Mouse (Mus musculus): ENCODE results near the gene Akap8l. TPM values are rescaled to one million over a fixed set of nuclear protein-coding genes. Genes with fewer than 3 reads are reported as not detected.

Gene Akap8l
- polyA plus RNA-seq, 1 experiment from 2014 or later, result 93.1 TPM

DNA sequence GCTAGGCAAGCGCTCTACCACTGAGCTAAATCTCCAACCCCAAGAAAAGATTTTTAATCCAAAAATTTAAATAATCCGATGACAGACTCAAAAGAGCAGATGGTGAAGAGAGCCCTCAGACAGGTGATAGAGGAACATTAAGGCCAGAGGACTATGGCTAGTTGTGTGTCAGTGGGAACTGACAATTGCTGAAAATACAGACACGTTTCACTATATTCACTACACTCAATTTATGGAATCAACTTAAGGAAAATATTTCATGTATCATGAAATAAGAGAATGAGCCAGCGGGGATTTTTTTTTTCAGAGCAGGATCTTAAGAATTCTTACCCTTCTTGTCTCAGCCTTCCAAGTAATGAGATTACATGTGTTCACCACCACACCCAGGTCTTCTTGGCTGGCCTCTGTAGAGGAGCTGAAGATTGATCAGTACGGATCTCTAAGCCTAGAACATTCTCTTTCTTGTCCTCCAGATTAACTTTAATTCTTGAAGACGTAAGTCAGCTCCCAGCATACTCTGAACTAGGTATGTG lies 65.2 kb downstream of the Akap8l start:
- ChIA-PET CTCF (interaction anchor here (1.6 kb wide), 1 partner anchor 75 kb away, joined by 7 read pairs; no protein-coding TSS in a partner anchor), POLR2A (interaction anchor here (0.6 to 1.2 kb wide), 3 partner anchors 13 to 907 kb away, joined by 3 to 4 read pairs (median 4); no protein-coding TSS in a partner anchor)
- H3K27me3 ChIP-seq, result no peaks in the 10 kb centered on the region
- in situ Hi-C loops (cut with MboI; ENCODE audit: low pct_unique_long_range_greater_than_20kb), result no loop called here
- DNase-seq (ENCODE audit: low read depth, low spot score) (no peak), ATAC-seq (no peak)
- TF ChIP-seq CTCF (IDR thresholded peaks at IDR 0.05), result no peak

DNA sequence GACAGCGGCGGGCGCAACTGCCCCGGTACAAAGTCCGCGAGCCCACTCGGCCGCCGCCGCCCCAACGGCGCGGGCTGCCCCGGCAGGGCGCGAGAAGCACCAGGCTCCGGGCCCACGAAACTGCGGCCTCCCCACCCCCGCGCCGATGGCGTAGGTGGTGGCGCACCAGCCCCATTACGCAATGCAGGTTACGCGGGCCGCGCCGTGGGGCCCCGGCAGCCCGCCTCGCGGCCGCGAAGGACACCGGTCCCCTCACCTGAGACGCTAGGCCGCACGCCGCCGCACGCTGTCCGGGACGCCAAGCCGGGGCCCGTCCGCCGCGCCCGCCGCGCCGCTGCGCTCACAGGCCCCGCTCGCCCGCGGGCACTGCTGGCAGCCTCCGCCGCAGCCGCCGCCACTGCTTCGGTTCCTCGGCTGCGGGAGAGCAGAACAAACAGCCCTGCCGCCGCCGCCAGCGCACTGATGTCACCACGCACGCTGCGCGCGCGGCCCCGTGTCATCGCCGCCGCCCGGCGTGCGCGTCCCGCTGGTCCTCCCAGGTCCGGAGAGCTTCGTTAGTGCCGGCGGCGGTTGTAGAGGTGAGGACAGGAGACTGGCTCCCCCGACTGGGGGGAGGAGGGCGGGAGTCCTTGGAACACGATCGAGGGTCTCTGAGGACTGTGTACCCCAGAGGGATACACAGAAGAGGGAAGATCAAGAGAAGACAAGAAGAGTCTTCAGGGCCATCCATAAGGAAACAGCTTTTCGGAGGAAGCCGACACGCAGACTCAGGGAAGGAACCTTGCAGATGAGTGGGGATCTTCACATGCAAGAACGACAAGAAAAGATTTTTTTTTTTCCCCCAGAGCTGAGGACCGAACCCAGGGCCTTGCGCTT lies 65.9 kb downstream of the Akap8l start, which contains the start of gene Brd4:
Gene Brd4 (minus strand): TSS at position 461 of the 876 bp plus-strand sequence.
- in situ Hi-C loops (cut with MboI; ENCODE audit: low pct_unique_long_range_greater_than_20kb), result no loop called here
- H3K27me3 ChIP-seq, result no peaks in the 10 kb centered on the region
- no peak for DNase-seq (ENCODE audit: low read depth, low spot score)
- ChIA-PET POLR2A (interaction anchor here (0.6 to 1.2 kb wide), 5 partner anchors 9 to 906 kb away, joined by 3 to 4 read pairs (median 3); no protein-coding TSS in a partner anchor), CTCF (interaction anchor here (1.6 kb wide), 1 partner anchor 75 kb away, joined by 7 read pairs; no protein-coding TSS in a partner anchor)
- no peak for TF ChIP-seq CTCF (IDR thresholded peaks at IDR 0.05)
- ATAC-seq, result peak; percentile 64

DNA sequence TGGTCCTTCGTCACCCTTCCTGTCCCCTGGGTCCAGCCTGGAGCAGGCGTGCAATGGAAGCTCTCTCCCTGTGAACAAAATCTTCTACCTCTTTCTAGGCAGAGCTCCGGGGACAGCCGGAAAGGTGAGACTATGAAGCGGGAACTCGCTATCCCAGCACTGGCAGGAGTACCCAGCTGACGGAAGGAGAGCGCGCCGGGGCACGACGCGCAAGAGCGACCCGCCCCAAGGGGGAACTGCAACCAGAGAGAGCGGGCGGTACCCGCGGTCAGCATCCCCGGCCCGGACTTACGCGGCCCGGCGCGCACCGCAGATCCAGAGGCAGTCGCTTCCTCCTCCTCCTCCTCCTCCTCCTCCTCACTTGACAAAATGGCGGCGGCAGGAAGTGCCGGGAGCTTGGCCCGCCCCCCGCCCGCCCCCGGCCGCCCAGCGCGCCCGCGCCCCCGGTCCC lies 66.6 kb downstream of the Akap8l start:
- DNase-seq (ENCODE audit: low read depth, low spot score) (no peak), ATAC-seq (peak; percentile 66)
- in situ Hi-C loops (cut with MboI; ENCODE audit: low pct_unique_long_range_greater_than_20kb), result no loop called here
- no peaks in the 10 kb centered on the region for H3K27me3 ChIP-seq
- CTCF ChIA-PET, result interaction anchor here (1.6 kb wide), 1 partner anchor 74 kb away, joined by 7 read pairs; no protein-coding TSS in a partner anchor
- POLR2A ChIA-PET, result interaction anchor here (0.6 to 0.9 kb wide), 2 partner anchors 9 to 207 kb away, joined by 3 read pairs; no protein-coding TSS in a partner anchor
- no peak for TF ChIP-seq CTCF (IDR thresholded peaks at IDR 0.05)

DNA sequence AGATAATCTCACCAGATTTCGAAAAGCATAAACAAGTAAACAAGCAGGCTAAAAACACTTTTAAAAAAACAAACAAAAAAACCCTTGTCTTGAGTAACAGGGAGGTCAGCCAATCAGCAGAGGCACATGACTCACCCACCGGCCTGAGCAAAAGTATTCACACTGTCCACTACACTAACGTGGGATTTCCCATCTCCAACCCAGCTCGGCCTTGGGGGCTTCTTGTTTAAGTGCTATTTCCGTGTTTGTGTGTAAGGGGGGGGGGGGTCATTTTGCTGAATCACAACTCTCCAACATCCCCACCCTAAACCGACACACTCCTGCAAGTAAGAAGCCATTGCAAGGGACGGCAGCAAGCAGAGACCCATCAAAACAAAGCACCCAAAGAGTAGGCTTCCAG lies 67.1 kb downstream of the Akap8l start:
- ATAC-seq (no peak), DNase-seq (ENCODE audit: low read depth, low spot score) (no peak)
- CTCF ChIA-PET, result interaction anchor here (1.6 kb wide), 1 partner anchor 73 kb away, joined by 7 read pairs; no protein-coding TSS in a partner anchor
- no peaks in the 10 kb centered on the region for H3K27me3 ChIP-seq
- in situ Hi-C loops (cut with MboI; ENCODE audit: low pct_unique_long_range_greater_than_20kb), result no loop called here
- POLR2A ChIA-PET, result interaction anchor here (0.7 kb wide), 1 partner anchor 51 kb away, joined by 3 read pairs; no protein-coding TSS in a partner anchor
- TF ChIP-seq CTCF (IDR thresholded peaks at IDR 0.05), result no peak

DNA sequence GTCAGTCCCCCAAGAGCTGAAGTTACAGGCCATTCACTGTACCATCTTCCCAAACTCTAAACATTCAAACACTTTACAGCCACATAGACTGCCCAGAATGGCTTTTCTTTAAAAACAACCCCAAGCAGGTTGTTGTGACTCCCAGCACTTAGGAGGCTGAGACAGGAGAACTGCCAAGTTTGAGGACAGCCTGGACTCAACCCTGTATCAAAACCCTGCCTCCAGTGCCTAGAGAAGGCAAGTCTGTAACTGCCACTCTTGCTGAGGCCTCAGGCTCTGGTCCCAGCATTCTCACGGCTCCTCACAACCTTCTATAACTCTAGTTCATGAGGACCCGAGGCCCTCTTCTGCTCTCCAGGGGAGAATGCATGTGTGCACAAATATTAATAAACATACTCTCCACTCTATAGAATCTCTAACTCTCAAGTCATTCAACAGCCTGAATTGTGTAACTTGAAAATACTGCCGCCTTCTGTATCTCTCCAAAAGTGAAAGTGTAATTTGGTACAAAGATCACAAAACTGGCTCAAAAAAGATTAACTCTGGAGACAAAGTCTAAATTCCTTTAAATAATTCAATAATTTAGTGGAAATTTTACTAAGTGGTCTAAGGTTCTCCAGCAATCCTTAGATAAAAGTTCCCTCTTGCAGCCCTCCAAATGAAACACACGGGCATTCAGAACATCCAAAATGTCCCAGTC lies 68.6 kb downstream of the Akap8l start:
- no peak for ATAC-seq
- no peaks in the 10 kb centered on the region for H3K27me3 ChIP-seq
- DNase-seq (ENCODE audit: low read depth, low spot score), result no peak
- ChIA-PET CTCF (no interaction called here), POLR2A (interaction anchor here (0.9 kb wide), 1 partner anchor 10 kb away, joined by 3 read pairs; no protein-coding TSS in a partner anchor)
- TF ChIP-seq CTCF (IDR thresholded peaks at IDR 0.05), result no peak
- in situ Hi-C loops (cut with MboI; ENCODE audit: low pct_unique_long_range_greater_than_20kb), result no loop called here

DNA sequence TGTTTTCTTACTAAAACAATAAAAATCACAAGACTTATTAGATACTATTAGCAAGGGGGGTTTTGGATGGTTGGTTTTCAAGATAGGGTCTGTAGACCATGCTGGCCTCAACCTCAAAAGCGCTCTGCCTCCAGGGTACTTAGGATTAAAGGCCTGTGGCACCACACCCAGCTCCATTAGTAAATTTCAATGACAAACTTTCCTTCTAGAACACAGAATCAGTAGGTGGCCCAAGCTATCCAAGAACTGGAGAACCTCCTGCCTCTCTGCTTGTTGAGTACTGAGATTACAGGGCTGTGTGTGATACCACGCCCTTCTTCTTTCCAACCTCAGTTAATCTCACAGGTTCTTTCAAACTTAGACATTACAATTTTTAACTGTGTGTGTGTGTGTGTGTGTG lies 69.3 kb downstream of the Akap8l start:
- CTCF ChIA-PET, result no interaction called here
- no peak for TF ChIP-seq CTCF (IDR thresholded peaks at IDR 0.05)
- H3K27me3 ChIP-seq, result no peaks in the 10 kb centered on the region
- ATAC-seq (no peak), DNase-seq (ENCODE audit: low read depth, low spot score) (no peak)
- POLR2A ChIA-PET, result interaction anchor here (0.6 to 0.9 kb wide), 2 partner anchors 9 to 15 kb away, joined by 3 to 4 read pairs; no protein-coding TSS in a partner anchor
- in situ Hi-C loops (cut with MboI; ENCODE audit: low pct_unique_long_range_greater_than_20kb), result no loop called here

DNA sequence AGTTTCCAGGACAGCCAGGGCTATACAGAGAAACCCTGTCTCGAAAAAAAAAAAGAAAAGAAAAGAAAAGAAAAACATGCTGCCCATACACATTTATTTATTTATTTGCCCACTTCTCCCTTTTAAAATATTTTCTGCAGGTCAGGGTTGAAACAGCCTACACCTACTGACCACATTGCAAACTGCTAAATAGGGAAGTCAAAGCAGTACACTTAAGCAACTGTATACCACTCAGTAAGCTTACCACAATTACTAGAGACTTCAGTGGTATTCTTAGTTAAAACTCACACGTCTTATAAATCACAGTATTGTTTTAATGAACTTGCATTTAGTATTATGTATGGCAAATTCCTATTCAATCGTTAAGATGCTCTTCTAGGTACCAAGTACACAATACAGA lies 69.8 kb downstream of the Akap8l start:
- ATAC-seq (no peak), DNase-seq (ENCODE audit: low read depth, low spot score) (no peak)
- no peaks in the 10 kb centered on the region for H3K27me3 ChIP-seq
- in situ Hi-C loops (cut with MboI; ENCODE audit: low pct_unique_long_range_greater_than_20kb), result no loop called here
- ChIA-PET POLR2A (interaction anchor here (0.6 kb wide), 1 partner anchor 14 kb away, joined by 4 read pairs; no protein-coding TSS in a partner anchor), CTCF (no interaction called here)
- no peak for TF ChIP-seq CTCF (IDR thresholded peaks at IDR 0.05)

DNA sequence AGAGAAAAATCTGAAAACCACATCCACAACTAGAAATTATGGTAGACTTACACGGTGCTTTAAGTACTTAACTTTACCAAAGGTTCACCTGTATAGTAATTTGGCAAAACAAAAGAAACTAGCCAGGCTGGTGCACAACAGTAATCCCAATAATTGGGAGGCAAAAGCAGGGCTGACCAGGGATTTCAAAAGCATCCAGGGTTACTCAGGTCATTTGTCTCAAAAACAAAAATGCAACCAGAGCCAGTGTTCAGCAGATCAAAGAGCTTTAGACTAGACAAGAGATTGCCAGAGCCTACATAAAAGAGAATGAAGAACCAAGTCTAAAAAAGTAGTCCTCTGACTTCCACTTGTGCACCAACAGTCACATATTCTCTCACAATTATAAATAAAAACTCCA lies 73.2 kb downstream of the Akap8l start:
- ATAC-seq (no peak), DNase-seq (ENCODE audit: low read depth, low spot score) (no peak)
- POLR2A ChIA-PET, result no interaction called here
- TF ChIP-seq CTCF (IDR thresholded peaks at IDR 0.05), result no peak
- no peaks in the 10 kb centered on the region for H3K27me3 ChIP-seq
- CTCF ChIA-PET, result no interaction called here
- in situ Hi-C loops (cut with MboI; ENCODE audit: low pct_unique_long_range_greater_than_20kb), result no loop called here

DNA sequence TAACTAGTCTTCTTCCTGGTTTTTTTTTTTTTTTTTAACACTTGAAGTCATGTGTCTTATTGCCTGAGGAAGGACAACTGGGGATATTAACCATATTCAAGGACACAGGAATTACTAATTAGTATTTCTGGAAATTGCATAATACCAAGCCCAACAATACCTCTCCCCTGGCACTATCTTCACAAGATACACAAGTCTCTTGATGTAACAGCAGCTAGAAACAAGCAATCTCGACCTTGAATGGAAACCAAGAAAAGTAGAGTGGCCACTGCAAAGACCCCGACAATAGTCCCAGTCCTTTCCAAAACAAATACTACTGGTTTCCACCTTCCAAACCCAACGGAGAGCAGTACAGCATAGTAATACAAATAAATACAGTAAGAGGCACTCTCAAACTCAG lies 74.8 kb downstream of the Akap8l start:
- no peak for TF ChIP-seq CTCF (IDR thresholded peaks at IDR 0.05)
- in situ Hi-C loops (cut with MboI; ENCODE audit: low pct_unique_long_range_greater_than_20kb), result no loop called here
- H3K27me3 ChIP-seq, result no peaks in the 10 kb centered on the region
- CTCF ChIA-PET, result no interaction called here
- ATAC-seq (no peak), DNase-seq (ENCODE audit: low read depth, low spot score) (no peak)
- POLR2A ChIA-PET, result interaction anchor here (0.8 to 1.0 kb wide), 2 partner anchors 8 to 86 kb away, joined by 3 read pairs; no protein-coding TSS in a partner anchor

Other genes with a start within 250 kb of the Akap8l start
- 1.5 TPM for gene Notch3, start 183.8 kb downstream of the Akap8l start, polyA plus RNA-seq (2021)
- gene Ephx3, start 161.1 kb downstream of the Akap8l start, polyA plus RNA-seq (2021), result 0.18 TPM
- 102 TPM for gene Brd4, start 65.9 kb downstream of the Akap8l start, polyA plus RNA-seq (2021)
- gene Akap8, start 29.4 kb downstream of the Akap8l start, polyA plus RNA-seq (2021), result 101 TPM
- 56.5 TPM for gene Wiz, start 38.8 kb upstream of the Akap8l start, polyA plus RNA-seq (2021)
- not detected for gene Rasal3, start 53.0 kb upstream of the Akap8l start, polyA plus RNA-seq (2021)
- gene Pglyrp2, start 73.6 kb upstream of the Akap8l start, polyA plus RNA-seq (2021), result not detected
- gene Cyp4f39, start 102.1 kb upstream of the Akap8l start, polyA plus RNA-seq (2021), result not detected
- 0.30 TPM for gene Cyp4f17, start 155.4 kb upstream of the Akap8l start, polyA plus RNA-seq (2021)
- 20.9 TPM for gene Cyp4f16, start 186.0 kb upstream of the Akap8l start, polyA plus RNA-seq (2021)